Mouse (Mus musculus) embryonic facial prominence, embryonic 15.5 days (tissue): ENCODE results near the gene Gamt. TPM values are rescaled to one million over a fixed set of nuclear protein-coding genes. Genes with fewer than 3 reads are reported as not detected.
A peak's percentile ranks its signal among the peaks of the same experiment; 100 is the strongest.
"Not testable (repeated sequence)": the region's sequence is repeated elsewhere in the genome, so short reads cannot be mapped to it uniquely, and the experiment has no call there.

Experiments
- ATAC-seq: fragments of 200-750 bp; cut with Nextera tagmentation; 2 replicates; pipeline ENCODE4 v1.8.0; 2017; ENCODE audit warnings: low read depth, moderate TSS enrichment; ENCODE audit not compliant: insufficient number of reproducible peaks, low FRiP score, low TSS enrichment
- H3K27ac ChIP-seq: fragments of 300-500 bp; sonication (generic); replicated peaks from 2 replicates; pipeline ENCODE4 v1.5.1; 2015; ENCODE audit warnings: mild to moderate bottlenecking, inconsistent platforms
- H3K27me3 ChIP-seq: fragments of 300-500 bp; sonication (generic); 2 replicates; pipeline ENCODE4 v1.6.1; 2015; ENCODE audit warnings: inconsistent platforms
- H3K36me3 ChIP-seq: fragments of 300-500 bp; sonication (generic); 2 replicates; pipeline ENCODE4 v1.6.1; 2015; ENCODE audit warnings: mild to moderate bottlenecking, inconsistent platforms
- H3K4me1 ChIP-seq: fragments of 300-500 bp; sonication (generic); 2 replicates; pipeline ENCODE4 v1.6.1; 2015; ENCODE audit warnings: inconsistent platforms
- H3K4me2 ChIP-seq: fragments of 300-500 bp; sonication (generic); replicated peaks from 2 replicates; pipeline ENCODE4 v1.6.1; 2015; ENCODE audit warnings: mild to moderate bottlenecking, inconsistent platforms
- H3K4me3 ChIP-seq: fragments of 300-500 bp; sonication (generic); replicated peaks from 2 replicates; pipeline ENCODE4 v1.5.1; 2015; ENCODE audit warnings: mild to moderate bottlenecking, inconsistent platforms
- H3K9ac ChIP-seq: fragments of 300-500 bp; sonication (generic); 2 replicates; pipeline ENCODE4 v1.6.1; 2015; ENCODE audit warnings: inconsistent platforms
- H3K9me3 ChIP-seq: fragments of 300-500 bp; sonication (generic); replicated peaks from 2 replicates; pipeline ENCODE4 v1.6.1; 2016; ENCODE audit warnings: inconsistent platforms
- WGBS: fragments of 180-500 bp; shearing (Covaris S2); methylation state at CpG from one replicate; pipeline ENCODE4 v1.1.7; 2015; 5-methylcytosine and 5-hydroxymethylcytosine counted together
- polyA plus RNA-seq: library from polyadenylated mRNA; unstranded; fragments of >200 nt; fragmentation: Nextera tagmentation; extraction: Ambion mirVana; gene quantifications from 2 replicates; pipeline ENCODE4 v1.2.1, GENCODE M21; 2015

The Gamt gene
- polyA plus RNA-seq, 1 experiment from 2014 or later = 72.3 TPM

GRCm38 (mm10) chr10:80254331-80255297 is 6.2 kb downstream of the Gamt start:
- no peak overlapping the region for H3K27ac ChIP-seq
- H3K4me3 ChIP-seq = no peak overlapping the region
- H3K4me2 ChIP-seq = no peak overlapping the region
- H3K36me3 ChIP-seq = peaks cover 62% of the 10 kb centered on the region
- no peak overlapping the region for H3K9ac ChIP-seq
- no peaks in the 10 kb centered on the region for H3K27me3 ChIP-seq
- 92% methylated on average over 26 of the region's 26 CpGs for whole genome bisulfite sequencing
- ATAC-seq = no peak
- H3K4me1 ChIP-seq = peaks cover 27% of the 10 kb centered on the region
- no peaks in the 10 kb centered on the region for H3K9me3 ChIP-seq

GRCm38 (mm10) chr10:80253551-80253950 is 7.3 kb downstream of the Gamt start:
- Histone ChIP-seq H3K27ac (no peak overlapping the region), H3K27me3 (no peaks in the 10 kb centered on the region), H3K4me3 (no peak overlapping the region), H3K9ac (no peak overlapping the region), H3K9me3 (no peaks in the 10 kb centered on the region), H3K36me3 (peaks cover 58% of the 10 kb centered on the region), H3K4me1 (peaks cover 21% of the 10 kb centered on the region), H3K4me2 (no peak overlapping the region)
- no peak for ATAC-seq
- WGBS = 86% methylated on average over 6 of the region's 6 CpGs

GRCm38 (mm10) chr10:80252493-80253274 is 8.1 kb downstream of the Gamt start:
- H3K36me3 ChIP-seq = peaks cover 50% of the 10 kb centered on the region
- H3K9me3 ChIP-seq = no peaks in the 10 kb centered on the region
- H3K4me3 ChIP-seq = no peak overlapping the region
- peaks cover 27% of the 10 kb centered on the region for H3K4me1 ChIP-seq
- ATAC-seq = no peak
- H3K27ac ChIP-seq = no peak overlapping the region
- no peaks in the 10 kb centered on the region for H3K27me3 ChIP-seq
- no peak overlapping the region for H3K4me2 ChIP-seq
- no peak overlapping the region for H3K9ac ChIP-seq
- WGBS = 91% methylated on average over 11 of the region's 11 CpGs

- H3K9ac ChIP-seq = no peak overlapping the region
- no peak for ATAC-seq
- H3K4me1 ChIP-seq = peaks cover 27% of the 10 kb centered on the region
- H3K4me3 ChIP-seq = no peak overlapping the region
- H3K4me2 ChIP-seq = no peak overlapping the region
- H3K9me3 ChIP-seq = no peaks in the 10 kb centered on the region
- no peaks in the 10 kb centered on the region for H3K27me3 ChIP-seq
- H3K27ac ChIP-seq = no peak overlapping the region
- H3K36me3 ChIP-seq = peaks cover 46% of the 10 kb centered on the region
Measured at GRCm38 (mm10) chr10:80252011-80252410, 8.8 kb downstream of the Gamt start.

GRCm38 (mm10) chr10:80250573-80250972 is 10.2 kb downstream of the Gamt start:
- H3K27me3 ChIP-seq = no peaks in the 10 kb centered on the region
- no peak overlapping the region for H3K27ac ChIP-seq
- peaks cover 32% of the 10 kb centered on the region for H3K36me3 ChIP-seq
- peak overlapping the region; percentile 77 for H3K4me3 ChIP-seq
- WGBS = 85% methylated on average over 4 of the region's 4 CpGs
- no peaks in the 10 kb centered on the region for H3K9me3 ChIP-seq
- H3K9ac ChIP-seq = no peak overlapping the region
- H3K4me2 ChIP-seq = peak overlapping the region; percentile 90
- ATAC-seq = no peak
- H3K4me1 ChIP-seq = peaks cover 28% of the 10 kb centered on the region

GRCm38 (mm10) chr10:80250059-80250458 is 10.8 kb downstream of the Gamt start:
- Histone ChIP-seq H3K4me3 (peak overlapping the region; percentile 77), H3K4me2 (peak overlapping the region; percentile 90), H3K9ac (peak overlapping the region; percentile 53), H3K4me1 (peaks cover 33% of the 10 kb centered on the region), H3K36me3 (peaks cover 26% of the 10 kb centered on the region), H3K27me3 (no peaks in the 10 kb centered on the region), H3K9me3 (no peaks in the 10 kb centered on the region), H3K27ac (peak overlapping the region; percentile 90; the same call in 1 of the 2 replicates)
- 32% methylated on average over 2 of the region's 2 CpGs for WGBS
- no peak for ATAC-seq

GRCm38 (mm10) chr10:80248971-80249640 is 11.7 kb downstream of the Gamt start, which contains the start of gene Ndufs7:
TSS of gene Ndufs7 (plus strand) at chr10:80249121.
- Histone ChIP-seq H3K4me1 (peaks cover 33% of the 10 kb centered on the region), H3K27me3 (no peaks in the 10 kb centered on the region), H3K27ac (peak within 1 kb of the TSS; percentile 90), H3K9ac (peak within 1 kb of the TSS; percentile 53), H3K4me2 (peak within 1 kb of the TSS; percentile 90), H3K9me3 (no peaks in the 10 kb centered on the region), H3K36me3 (peaks cover 23% of the 10 kb centered on the region), H3K4me3 (peak within 1 kb of the TSS; percentile 77)
- ATAC-seq = peak; percentile 90
- WGBS = under 1% methylated on average over 53 of the region's 53 CpGs

GRCm38 (mm10) chr10:80248437-80248836 is 12.4 kb downstream of the Gamt start:
- Histone ChIP-seq H3K4me1 (peaks cover 33% of the 10 kb centered on the region), H3K4me3 (peak overlapping the region; percentile 77), H3K36me3 (peaks cover 23% of the 10 kb centered on the region), H3K4me2 (peak overlapping the region; percentile 90)
- not testable (repeated sequence) for H3K27me3 ChIP-seq, H3K9ac ChIP-seq, H3K9me3 ChIP-seq, H3K27ac ChIP-seq, ATAC-seq
- WGBS = 42% methylated on average over 3 of the region's 3 CpGs

GRCm38 (mm10) chr10:80247849-80248248 is 13.0 kb downstream of the Gamt start:
- no peak overlapping the region for H3K27ac ChIP-seq
- no peak overlapping the region for H3K9ac ChIP-seq
- H3K36me3 ChIP-seq = peaks cover 23% of the 10 kb centered on the region
- 38% methylated on average over 6 of the region's 6 CpGs for WGBS
- peaks cover 33% of the 10 kb centered on the region for H3K4me1 ChIP-seq
- no peaks in the 10 kb centered on the region for H3K27me3 ChIP-seq
- no peak overlapping the region for H3K4me3 ChIP-seq
- no peak for ATAC-seq
- no peaks in the 10 kb centered on the region for H3K9me3 ChIP-seq
- no peak overlapping the region for H3K4me2 ChIP-seq

- no peaks in the 10 kb centered on the region for H3K9me3 ChIP-seq
- no peak for ATAC-seq
- 7% methylated on average over 4 of the region's 4 CpGs for WGBS
- peaks cover 42% of the 10 kb centered on the region for H3K36me3 ChIP-seq
- no peak overlapping the region for H3K9ac ChIP-seq
- H3K27ac ChIP-seq = no peak overlapping the region
- no peaks in the 10 kb centered on the region for H3K27me3 ChIP-seq
- no peak overlapping the region for H3K4me3 ChIP-seq
- peaks cover 26% of the 10 kb centered on the region for H3K4me1 ChIP-seq
- H3K4me2 ChIP-seq = no peak overlapping the region
Measured at GRCm38 (mm10) chr10:80245600-80245999, 15.2 kb downstream of the Gamt start.
